Mouse (Mus musculus) left cerebral cortex, postnatal 25 days (tissue): ENCODE measurements around the gene Tma7. TPM values are rescaled to one million over a fixed set of nuclear protein-coding genes. Genes with fewer than 3 reads are reported as not detected.

Source experiments
- total RNA-seq, 2 experiments: library from RNA; stranded (reverse); gene quantifications; 2 replicates each; pipeline ENCODE4 v1.2.3; 2021

Gene Tma7
- total RNA-seq, 2 experiments from 2014 or later, result 365 to 371 TPM

Other genes starting within 250 kb of the Tma7 start
- gene Slc26a6, start 229.3 kb downstream of the Tma7 start, total RNA-seq, result 10 to 100 TPM; 18.4 to 19.1 TPM
- gene Tmem89, start 168.0 kb downstream of the Tma7 start, total RNA-seq, result under 1 TPM in 1 of 2 experiments, not detected in 1; 0.39 TPM
- 100 to 1,000 TPM; 390 to 394 TPM for gene Uqcrc1, start 146.0 kb downstream of the Tma7 start, total RNA-seq
- 1 to 10 TPM; 2.5 to 4.5 TPM for gene Col7a1, start 129.0 kb downstream of the Tma7 start, total RNA-seq
- not detected for gene Ucn2, start 96.6 kb downstream of the Tma7 start, total RNA-seq
- 10 to 100 TPM; 12.5 to 15.5 TPM for gene Pfkfb4, start 90.8 kb downstream of the Tma7 start, total RNA-seq
- gene Shisa5, start 44.0 kb downstream of the Tma7 start, total RNA-seq, result 10 to 100 TPM; 66.3 to 77.4 TPM
- 10 to 100 TPM; 12.7 to 13.0 TPM for gene Trex1, start 22.9 kb downstream of the Tma7 start, total RNA-seq
- 10 to 100 TPM; 25.8 to 28.5 TPM for gene Atrip, start 8.5 kb downstream of the Tma7 start, total RNA-seq
- gene Ccdc51, start 94 bp downstream of the Tma7 start, total RNA-seq, result 1 to 10 TPM; 7.2 to 8.0 TPM
- gene Plxnb1, start 12.8 kb upstream of the Tma7 start, total RNA-seq, result 10 to 100 TPM; 66.3 to 69.9 TPM
- not detected for gene Fbxw21, start 79.5 kb upstream of the Tma7 start, total RNA-seq
- gene Fbxw13, start 113.4 kb upstream of the Tma7 start, total RNA-seq, result not detected
- gene Fbxw20, start 152.2 kb upstream of the Tma7 start, total RNA-seq, result not detected
- not detected for gene Fbxw14, start 205.1 kb upstream of the Tma7 start, total RNA-seq